Mouse (Mus musculus): Measurements from ENCODE around the gene Fbxo22.
"Not testable (repeated sequence)": the region's sequence is repeated elsewhere in the genome, so short reads cannot be mapped to it uniquely, and the experiment has no call there.

Fbxo22 gene

GRCm38 (mm10) chr9:55236235-55237165 is 27.8 kb downstream of the Fbxo22 start:
- DNase-seq (ENCODE audit: low spot score) = no peak

- no peak for DNase-seq (ENCODE audit: low spot score)
Measured at GRCm38 (mm10) chr9:55240852-55241251, 32.1 kb downstream of the Fbxo22 start.

- DNase-seq (ENCODE audit: low spot score) = no peak
Measured at GRCm38 (mm10) chr9:55241863-55242685, 33.3 kb downstream of the Fbxo22 start.

GRCm38 (mm10) chr9:55243280-55243679 is 34.6 kb downstream of the Fbxo22 start:
- no peak for DNase-seq (ENCODE audit: low spot score)

- DNase-seq (ENCODE audit: low spot score) = no peak
Measured at GRCm38 (mm10) chr9:55244079-55244478, 35.4 kb downstream of the Fbxo22 start.

- not testable (repeated sequence) for DNase-seq (ENCODE audit: low spot score)
Measured at GRCm38 (mm10) chr9:55245057-55245750, 36.5 kb downstream of the Fbxo22 start.

GRCm38 (mm10) chr9:55246440-55246839 is 37.7 kb downstream of the Fbxo22 start:
- no peak for DNase-seq (ENCODE audit: low spot score)

GRCm38 (mm10) chr9:55246918-55247317 is 38.2 kb downstream of the Fbxo22 start:
- no peak for DNase-seq (ENCODE audit: low spot score)

GRCm38 (mm10) chr9:55248465-55248864 is 39.7 kb downstream of the Fbxo22 start:
- no peak for DNase-seq (ENCODE audit: low spot score)

GRCm38 (mm10) chr9:55250595-55251247 is 42.0 kb downstream of the Fbxo22 start:
- no peak for DNase-seq (ENCODE audit: low spot score)

GRCm38 (mm10) chr9:55252097-55252496 is 43.4 kb downstream of the Fbxo22 start:
- not testable (repeated sequence) for DNase-seq (ENCODE audit: low spot score)

- no peak for DNase-seq (ENCODE audit: low spot score)
Measured at GRCm38 (mm10) chr9:55253849-55254248, 45.1 kb downstream of the Fbxo22 start.

GRCm38 (mm10) chr9:55255056-55255455 is 46.3 kb downstream of the Fbxo22 start:
- no peak for DNase-seq (ENCODE audit: low spot score)

GRCm38 (mm10) chr9:55255604-55256003 is 46.9 kb downstream of the Fbxo22 start:
- no peak for DNase-seq (ENCODE audit: low spot score)

GRCm38 (mm10) chr9:55257105-55257504 is 48.4 kb downstream of the Fbxo22 start:
- no peak for DNase-seq (ENCODE audit: low spot score)

- DNase-seq (ENCODE audit: low spot score) = no peak
Measured at GRCm38 (mm10) chr9:55259741-55260140, 51.0 kb downstream of the Fbxo22 start.

GRCm38 (mm10) chr9:55264356-55265302 is 55.9 kb downstream of the Fbxo22 start:
- no peak for DNase-seq (ENCODE audit: low spot score)

- no peak for DNase-seq (ENCODE audit: low spot score)
Measured at GRCm38 (mm10) chr9:55271960-55272560, 63.3 kb downstream of the Fbxo22 start.

- DNase-seq (ENCODE audit: low spot score) = peak; percentile 49
Measured at GRCm38 (mm10) chr9:55273906-55274305, 65.2 kb downstream of the Fbxo22 start.

Data from layer of hippocampus, adult 11-12 months (tissue).